Mouse (Mus musculus): ENCODE results near the gene Gm20503.

Gm20503 gene

DNA sequence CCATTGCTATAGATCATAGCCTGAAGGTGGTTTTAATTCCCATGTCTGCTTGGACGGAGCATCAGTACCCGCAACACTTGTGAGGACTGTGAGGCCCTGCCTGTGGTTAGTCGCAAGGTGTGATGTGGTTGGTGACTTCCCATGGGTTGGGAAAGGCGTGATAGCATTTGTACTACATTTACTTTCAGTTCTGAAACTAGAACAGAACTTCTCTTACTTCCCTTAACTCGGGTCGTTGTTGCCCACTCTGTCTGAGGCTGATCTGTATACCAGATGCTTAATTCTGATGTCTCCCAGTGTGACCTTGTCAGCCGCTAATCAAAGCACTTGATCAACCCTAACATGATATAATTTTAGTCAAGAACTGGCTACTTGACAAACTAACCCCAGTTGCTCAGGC, 6.2 kb downstream of the Gm20503 start:
- no peak for DNase-seq

DNA sequence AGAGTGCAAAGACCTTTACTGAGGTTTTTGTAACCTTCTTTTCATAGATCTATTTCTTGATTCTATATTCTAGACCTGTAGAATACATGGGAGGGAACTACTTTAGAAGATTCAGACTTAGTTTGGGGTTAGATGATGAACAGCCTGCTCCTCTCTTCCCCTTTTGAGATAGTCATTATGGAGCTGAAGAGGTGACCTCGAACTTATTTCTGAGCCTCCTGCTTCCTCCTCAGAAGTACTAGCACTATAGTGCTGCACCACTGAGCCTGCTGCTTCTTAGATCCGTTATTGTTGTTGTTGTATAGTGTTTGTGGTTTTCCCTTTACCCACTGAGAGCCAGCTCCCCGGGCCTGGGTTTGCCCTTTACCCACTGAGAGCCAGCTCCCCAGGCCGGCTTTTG, 6.7 kb downstream of the Gm20503 start:
- no peak for DNase-seq

DNA sequence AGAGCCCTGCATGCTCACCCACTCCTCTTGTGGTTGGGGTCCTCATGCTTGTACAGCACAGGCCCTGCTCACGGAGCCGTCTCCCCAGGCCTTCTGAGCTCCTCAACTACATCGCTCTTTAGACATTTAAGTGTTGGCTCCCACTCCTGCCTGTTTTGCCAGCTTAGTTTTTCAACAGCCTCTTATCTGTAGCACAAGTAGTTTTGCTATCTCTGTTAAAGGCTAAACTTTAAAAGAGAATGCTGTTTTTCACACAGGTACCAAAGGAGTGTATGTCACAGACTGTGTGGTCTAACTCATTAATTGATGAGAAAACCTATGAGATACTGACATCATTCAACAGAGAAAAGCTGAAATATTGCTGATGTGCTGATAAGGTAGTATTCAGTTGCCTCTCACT, 8.4 kb downstream of the Gm20503 start:
- DNase-seq: no peak

DNA sequence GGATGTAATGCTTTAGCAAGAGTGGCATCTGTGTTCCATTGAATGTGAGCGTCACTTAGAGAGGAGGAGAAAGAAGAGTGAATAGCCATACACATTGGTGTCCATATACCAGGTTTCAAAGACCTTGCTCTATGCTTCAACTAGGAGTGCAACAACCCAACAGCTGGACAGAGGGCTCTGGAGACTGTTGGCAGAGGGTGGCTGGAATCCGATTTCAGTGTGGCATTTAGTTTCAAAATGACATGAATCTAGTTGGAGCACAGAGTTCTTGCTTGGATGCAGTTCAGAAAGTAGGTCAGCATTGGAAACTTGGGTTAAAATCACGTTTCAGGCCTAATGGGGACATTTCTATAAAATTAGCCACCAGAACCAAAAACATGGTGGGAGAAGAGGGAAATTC, 12.2 kb downstream of the Gm20503 start:
- DNase-seq: no peak

DNA sequence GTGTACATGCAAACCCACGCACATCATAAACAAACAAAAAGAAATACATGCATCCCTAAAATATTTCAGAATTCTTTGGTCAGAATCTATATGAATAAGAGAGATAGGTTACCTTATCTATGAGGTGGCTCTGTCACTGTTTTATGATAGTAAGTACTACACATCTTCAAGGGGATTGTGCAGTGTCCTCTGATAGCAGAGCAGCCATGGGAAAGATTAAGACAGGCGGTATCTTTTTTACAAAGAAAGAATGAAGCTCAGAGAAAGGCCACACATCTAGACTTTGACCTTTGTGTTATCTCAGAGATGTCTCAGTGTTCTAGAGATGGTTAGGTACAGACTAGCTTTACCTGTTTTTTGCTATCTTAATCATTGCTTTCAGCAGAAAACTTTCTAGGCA, 13.9 kb downstream of the Gm20503 start:
- no peak for DNase-seq

DNA sequence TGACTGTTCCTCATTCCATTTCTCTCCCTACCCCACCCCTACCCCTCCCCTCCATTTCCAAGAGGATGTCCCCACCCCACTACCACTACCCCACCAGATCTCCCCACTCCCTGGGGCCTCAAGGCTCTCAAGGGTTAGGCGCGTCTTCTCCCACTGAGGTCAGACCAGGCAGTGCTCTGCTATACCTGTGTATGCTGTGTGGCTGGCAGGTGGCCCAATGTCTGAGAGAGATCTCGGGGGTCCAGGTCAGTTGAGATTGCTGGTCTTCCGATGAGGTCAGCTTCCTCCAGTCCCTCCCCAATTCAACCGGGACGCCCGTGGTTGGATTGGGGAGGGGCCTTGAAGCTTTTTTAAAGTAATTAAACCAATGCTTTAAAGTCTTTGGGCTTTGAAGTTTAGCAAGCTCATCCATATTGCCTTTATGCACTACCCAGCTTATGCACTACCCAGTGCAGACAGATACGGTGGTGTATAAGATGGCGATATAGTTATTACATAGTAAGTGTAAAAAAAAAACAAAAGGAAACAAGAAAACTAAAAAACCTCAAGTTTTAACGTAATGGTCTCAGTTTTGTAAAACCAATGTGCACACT, 31.4 kb downstream of the Gm20503 start:
- peak; percentile 89 for DNase-seq

DNA sequence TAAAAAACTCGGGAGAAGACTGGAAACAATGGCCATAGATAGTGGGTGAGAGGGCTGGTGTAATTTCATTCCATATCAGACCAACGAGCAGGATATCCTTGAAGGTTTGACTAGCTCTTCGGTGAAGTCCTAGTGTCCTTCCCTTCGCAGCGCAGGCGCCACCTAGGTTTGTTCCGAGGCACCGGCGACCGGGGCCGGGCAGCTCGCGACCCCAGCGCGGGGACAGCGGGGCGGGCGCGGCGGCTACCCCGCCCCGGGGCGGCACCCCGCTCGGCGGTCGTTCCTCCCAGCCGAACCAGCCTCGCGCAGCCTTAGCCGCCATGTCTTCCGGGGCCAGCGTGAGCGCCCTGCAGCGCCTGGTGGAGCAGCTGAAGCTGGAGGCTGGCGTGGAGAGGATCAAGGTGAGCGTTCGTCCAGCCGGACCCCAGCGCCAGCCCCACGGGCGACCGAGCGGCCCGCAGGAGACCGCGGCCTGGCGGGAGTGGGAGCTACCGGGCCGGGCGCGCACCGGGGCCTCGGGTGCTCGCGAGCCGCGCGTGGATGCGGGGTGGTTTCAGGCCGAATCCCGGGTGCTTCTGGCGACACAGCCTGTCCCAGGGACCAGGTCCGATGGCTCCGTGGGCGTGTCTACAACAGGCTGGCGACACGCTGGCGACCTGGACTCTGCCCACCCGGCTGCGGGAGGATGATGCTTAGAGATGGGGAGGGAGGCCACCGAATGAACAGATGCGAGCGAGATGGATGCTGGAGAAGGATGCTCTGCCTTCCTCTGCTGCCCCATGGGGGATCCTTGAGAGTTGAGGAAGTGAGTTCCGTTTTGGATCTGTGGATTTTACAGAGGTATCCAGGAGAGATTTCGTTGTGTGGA, 32.1 kb downstream of the Gm20503 start, which contains the start of gene Gng10:
Gene Gng10 (plus strand): TSS at position 171 of the 868 bp plus-strand sequence.
- peak; percentile 97 for DNase-seq

DNA sequence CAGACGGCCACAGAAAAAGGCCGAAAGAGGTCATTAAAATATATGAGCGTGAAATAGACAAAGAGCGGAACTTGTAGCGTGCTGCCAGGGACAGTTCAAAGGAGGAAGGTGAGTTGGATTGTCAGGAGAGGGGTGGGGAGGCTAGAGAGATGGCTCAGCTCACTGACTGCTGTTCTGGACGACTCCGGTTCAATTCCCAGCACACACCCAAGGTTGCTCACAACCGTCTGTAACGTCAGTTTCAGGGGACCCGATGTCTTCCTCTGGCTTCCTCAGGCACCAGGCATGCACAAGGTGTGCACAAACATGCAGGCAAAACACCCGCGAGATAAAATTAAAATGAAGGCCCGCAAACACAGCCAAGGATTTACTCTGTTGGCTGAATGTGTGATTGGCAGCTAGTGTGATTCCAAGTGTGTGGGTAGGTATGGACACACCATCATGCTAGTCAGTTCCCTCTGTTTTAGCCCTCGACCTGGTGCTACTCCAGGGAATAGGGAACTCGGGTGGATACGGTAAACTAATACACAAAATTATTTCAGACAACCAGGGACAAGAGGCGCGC, 32.9 kb downstream of the Gm20503 start:
- peak; percentile 92 for DNase-seq

DNA sequence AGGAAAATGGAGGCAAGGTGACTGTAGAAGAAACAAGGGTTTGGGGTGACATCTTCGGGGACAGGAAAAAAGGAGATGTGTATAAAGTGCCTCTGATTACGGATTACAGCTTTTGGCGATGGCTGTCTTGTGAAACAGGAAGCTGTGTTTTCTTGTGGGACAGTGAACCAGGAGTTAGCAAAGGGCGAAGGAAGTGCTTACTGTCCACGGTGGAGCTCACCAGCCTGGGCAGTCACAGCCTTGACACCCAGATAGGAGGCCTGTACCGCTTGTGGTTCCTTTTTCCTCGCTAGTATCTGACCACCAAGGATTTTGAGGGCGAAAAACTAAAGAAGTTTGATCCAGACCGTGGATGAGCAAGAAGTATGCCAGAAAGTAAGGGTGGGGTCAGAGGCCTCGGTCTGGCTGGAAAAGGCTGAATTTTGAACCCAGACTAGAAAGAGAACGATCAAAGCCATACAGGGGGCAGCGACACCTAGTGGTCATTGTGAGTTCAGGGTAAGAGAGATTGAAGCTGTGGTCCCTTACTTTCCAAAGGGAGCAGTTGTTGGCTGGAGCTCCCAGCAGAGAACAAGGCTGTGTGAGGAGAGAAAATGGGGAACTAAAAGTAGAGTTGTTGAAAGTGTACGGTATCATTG, 33.6 kb downstream of the Gm20503 start:
- DNase-seq: peak; percentile 95

DNA sequence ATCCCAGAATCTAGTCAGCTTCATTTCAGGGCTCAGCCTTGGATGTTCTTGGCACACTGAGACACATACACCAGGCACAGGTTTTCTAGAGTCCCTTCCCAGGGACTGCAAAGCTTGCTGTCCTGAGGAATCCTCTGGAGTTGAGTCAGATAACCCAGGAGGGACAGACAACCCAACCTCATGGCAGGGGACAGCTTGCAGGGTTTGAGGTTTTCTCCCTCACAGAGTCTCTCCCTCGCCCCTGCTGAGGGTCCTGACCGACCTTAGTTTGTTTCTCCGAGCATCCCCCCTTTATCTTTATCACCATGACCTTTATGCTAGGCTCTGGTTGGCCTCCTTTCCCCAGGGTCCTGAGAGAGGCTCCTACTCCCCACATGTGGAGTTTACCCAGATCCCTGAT, 34.5 kb downstream of the Gm20503 start:
- peak; percentile 84 for DNase-seq

DNA sequence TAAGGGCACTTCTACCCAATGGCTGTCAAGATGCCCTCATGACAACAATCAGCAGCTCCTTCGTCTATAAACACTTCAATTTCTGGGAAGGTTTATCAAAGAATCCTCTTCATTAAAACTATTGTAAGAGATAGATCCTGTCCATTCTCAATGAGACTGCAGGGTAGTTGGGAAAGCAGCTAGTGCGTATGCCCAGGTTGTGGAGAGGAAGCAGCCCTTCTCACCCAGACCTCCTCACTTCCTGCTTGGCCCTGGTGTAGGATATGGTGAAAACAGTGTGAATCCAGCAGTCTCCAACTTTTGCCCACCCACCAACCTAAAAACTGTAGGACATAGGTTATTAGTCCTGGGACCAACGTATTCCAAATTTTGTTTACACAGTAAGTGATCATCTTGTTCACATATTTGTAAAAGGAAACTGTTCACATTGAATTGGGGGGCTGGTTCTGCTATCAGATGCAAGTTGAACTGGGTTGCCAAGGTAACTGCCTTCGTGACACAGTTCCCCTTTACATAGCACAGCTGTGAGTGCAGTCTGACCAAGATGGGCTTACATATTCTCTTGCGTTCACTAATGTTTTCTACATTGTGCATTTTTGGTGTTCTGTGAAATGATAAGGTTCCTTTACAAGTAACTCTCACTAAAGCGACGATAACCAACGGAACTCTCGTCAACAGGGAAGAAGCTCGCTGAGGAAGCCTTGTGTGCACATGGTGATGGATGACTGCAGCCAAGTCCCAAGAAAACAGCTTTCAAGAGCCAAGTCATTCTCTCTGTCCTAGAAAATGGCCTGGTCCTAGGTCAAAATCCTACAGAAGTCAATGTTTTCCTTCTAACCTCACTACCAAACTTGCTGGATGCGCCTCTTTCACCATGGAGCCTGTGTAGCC, 37.6 kb downstream of the Gm20503 start:
- peak; percentile 80 for DNase-seq

DNA sequence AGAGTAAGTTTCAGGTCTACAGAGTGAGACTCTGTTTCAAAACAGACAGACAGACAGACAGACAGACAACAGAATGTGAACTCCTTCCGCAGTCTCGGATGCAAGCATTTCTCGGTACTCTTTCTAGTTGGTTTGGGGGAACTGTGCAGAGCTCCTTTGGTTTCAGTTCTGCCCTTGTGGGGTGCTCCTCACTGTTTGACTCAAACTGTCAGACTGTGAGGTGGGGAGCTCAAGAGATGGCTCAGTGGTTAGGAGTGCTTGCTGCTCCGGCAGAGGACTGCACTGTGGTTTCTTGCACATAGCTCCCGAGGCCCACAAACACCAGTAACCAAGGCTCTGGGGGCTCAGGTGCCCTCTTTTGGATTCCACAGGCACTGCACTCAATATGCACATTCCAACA, 40.1 kb downstream of the Gm20503 start:
- DNase-seq: peak; percentile 87

DNA sequence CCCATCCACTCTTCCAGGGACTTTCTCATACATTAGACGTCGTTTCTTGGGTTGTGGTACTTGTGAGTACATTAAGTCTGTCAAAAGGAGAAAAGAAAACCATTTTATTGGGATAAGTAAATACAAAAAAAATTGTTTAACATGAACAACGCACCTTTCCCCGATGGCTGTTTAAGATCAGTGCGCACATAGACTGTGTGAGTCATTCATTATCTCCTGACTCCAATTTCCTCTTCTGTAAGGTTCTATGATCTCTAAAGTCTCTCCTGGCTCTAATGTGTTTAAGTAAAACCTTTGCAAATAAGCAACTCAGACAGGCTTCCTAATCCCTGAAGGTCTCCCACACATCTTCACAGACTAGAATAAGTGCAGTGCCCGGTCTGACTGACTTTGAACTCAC, 40.9 kb downstream of the Gm20503 start:
- peak; percentile 63 for DNase-seq

DNA sequence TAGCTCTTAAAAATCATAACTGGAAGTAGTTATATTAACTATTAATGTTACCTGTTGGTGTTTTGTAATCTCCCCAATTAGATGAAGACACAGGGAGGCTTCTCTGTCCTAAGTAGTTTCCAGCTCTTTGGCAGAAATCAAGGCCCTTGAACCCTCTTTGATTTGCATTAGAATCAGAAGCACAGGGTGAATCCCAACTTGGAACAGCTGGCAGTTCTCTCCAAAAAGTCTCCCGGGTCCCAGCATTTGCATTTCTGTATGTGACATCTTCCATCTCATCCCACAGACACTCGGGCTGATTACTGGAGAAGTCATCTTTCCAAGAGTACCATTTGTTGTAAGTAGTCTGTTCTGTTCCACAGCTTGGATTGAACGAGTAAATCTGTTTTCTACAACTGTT, 44.2 kb downstream of the Gm20503 start:
- no peak for DNase-seq

DNA sequence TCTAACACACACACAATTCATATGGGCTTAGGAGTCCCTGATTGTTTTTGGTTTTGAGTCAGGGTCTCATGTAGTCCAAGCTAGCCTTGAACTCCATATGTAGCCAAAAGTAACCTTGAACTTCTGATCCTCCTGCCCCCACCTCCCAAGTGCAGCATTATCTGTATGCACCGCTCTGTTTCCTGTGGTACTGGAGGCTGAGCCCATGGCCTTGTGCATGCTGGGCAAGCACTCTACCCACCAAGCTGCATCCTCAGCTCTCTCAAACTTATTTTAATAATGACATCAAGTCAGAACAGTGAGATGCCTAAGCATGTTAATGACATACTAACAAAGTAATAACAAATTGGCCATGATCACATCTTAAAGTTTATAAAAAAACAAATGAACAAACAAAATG, 48.1 kb downstream of the Gm20503 start:
- DNase-seq: peak; percentile 71

DNA sequence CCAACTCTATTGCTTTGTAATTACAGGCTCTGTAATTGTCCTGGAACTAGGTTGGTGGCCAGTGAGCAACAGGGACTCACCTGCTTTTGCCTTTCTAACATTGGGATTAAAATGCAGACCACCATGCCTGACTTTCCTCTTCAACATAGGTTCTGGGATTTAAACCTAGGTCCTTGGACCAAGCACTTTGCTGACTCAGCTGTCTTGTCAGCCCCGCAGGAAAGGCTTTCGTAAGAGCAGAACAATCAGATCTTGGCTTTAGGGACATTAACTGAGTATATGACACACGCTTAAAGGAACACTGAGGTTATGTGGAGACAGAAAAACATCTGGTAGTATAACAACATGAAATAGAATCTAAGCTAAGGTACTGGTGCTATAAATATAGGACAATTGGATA, 54.9 kb downstream of the Gm20503 start:
- DNase-seq: peak; percentile 57

DNA sequence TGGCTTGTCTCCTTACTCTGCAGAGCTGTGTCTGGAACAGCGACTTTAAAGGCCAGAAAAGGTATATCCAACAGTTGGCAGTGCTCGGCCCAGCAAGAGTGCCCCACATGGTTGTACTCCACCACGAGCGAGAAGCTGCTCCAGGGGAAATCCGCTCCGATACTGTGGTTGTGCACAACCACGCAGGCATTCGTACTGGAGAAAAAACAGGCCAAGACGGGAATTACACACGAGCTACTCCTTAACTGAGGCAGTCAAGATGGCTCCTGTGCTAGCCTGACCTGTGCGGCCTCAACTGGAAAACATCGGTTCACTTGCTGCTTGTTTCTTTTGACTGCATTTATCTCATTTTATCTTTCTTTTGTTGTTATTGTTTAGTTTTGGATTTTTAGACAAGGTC, 59.5 kb downstream of the Gm20503 start:
- DNase-seq: peak; percentile 51

DNA sequence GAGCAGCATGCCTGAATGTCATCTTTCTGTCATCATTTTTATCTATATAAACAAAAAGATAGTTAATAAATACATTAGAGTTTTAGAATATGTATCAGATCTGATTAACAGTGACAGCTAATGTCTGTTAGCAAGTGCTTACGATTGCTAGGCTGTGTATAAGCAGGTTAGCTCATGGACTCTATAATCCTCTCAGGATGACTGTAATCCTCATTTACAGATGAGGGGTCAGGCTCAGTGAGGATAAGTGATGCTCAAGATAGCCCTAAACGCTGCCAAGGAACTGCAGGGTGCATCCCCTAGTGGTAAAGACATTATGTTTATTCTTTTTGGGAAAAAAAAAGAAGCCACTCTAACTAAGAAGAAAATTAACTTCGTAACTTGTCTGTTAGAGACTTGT, 66.3 kb downstream of the Gm20503 start:
- DNase-seq: no peak

DNA sequence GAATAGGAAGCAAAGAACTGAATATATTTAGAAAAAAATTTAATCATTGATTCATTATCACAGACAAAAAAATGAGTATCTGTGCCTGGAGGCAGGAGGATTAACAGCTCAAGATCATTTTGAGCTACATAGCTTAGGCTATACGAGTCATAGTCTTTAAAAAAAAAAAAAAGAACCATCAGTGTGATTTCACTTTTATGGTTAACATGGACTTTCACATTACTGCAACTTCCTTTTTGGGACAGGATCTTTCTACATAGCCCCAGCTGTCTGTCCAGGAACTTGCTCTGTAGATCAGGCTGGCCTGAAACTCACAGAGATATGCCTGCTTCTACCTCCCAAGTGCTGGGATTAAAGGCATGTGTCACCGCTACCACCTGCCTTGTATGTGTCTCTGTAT, 80.4 kb downstream of the Gm20503 start:
- no peak for DNase-seq

DNA sequence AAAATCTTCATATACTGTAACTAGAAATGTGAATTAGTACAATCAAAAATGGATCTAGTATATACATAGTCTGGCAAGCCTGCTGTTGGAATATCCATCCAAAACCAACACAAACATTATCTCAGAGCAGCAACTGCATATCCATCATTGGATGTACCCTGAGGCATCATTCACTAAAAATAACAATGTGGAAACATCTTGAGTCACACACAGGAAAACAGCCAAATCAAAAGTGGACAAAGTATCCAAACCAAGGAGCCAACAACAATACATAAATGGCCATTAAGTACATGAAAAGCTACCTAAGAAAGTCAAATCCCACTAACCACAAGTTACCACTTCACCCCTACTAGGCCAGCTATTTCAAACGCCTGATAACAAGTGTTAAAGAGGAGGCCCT, 86.4 kb downstream of the Gm20503 start:
- no peak for DNase-seq
